Mouse (Mus musculus): ENCODE measurements at regions not wholly inside any gene's neighbourhood (a gene's known extent, or its start where the extent isn't known, plus 50 kb on each side); places are given as distances from the start of the nearest gene placed in this dataset.

DNA sequence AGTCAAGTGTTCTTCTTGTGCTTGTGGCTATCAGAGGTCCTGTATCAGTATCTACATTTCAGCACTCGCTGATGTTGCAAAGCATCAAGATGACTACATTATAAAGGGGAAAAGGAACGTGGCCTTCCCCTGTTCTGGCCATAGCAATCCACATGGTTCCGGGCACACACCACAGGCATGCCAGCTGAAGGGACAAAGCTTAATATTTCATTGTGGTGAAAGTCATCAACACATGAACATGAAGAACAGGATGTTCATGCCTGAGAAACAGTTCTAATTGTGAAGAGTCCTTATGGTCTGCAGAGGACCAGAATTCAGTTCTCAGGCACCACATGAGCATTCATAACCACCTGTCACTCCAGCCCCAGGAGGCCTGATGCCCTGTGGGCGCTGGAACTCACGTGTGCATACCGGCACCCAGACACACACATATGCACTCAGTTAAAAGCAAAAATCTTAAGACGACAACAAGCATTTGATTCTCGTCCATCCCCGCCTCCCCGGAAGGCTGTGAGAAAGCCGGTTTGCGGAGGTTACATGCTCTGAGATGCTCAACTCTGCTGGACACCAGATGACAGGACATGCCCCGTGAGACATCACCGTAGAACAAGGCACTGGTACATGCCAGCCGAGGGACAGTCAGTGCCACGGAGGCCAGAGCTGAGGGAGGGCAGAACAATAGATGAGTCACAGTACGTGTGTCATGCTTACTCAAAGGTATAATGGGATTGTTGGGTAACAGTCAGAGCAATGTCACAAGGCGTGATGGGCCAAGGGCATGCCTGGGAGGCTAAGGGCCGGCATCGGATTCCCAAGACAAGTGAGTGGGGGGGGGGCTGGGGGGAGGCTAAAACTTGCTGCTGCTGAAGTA is 56.2 kb upstream of the Pim1 start:
- TF ChIP-seq CTCF (conservative IDR thresholded peaks at IDR 0.05; ENCODE audit: insufficient read depth, insufficient read length, low read depth, low read length) (no peak), POLR2A (IDR thresholded peaks at IDR 0.05; ENCODE audit: low read depth, low read length) (no peak)

All from kidney, adult 2 months (tissue).